Mouse (Mus musculus) midbrain, postnatal 0 days (tissue): Measurements from ENCODE around the gene Hoxb8. TPM values are rescaled to one million over a fixed set of nuclear protein-coding genes. Genes with fewer than 3 reads are reported as not detected.

Experiments
- ATAC-seq: fragments of 200-750 bp; cut with Nextera tagmentation; 2 replicates; pipeline ENCODE4 v1.8.0; 2017; ENCODE audit warnings: moderate number of reproducible peaks, mild to moderate bottlenecking, moderate TSS enrichment, moderate library complexity; ENCODE audit not compliant: low FRiP score
- DNase-seq: peaks from one replicate; pipeline ENCODE4 v3.0.0-alpha.2; 2015; ENCODE audit warnings: low spot score
- H3K27ac ChIP-seq: fragments of 300-500 bp; sonication (generic); 2 replicates; pipeline ENCODE4 v1.5.1; 2014; ENCODE audit warnings: low read depth, mild to moderate bottlenecking, low read length, mixed read lengths
- H3K27me3 ChIP-seq: fragments of 300-500 bp; sonication (generic); 2 replicates; pipeline ENCODE4 v1.6.1; 2014; ENCODE audit warnings: low read length, control low read depth, mixed read lengths; ENCODE audit not compliant: insufficient read depth
- H3K36me3 ChIP-seq: fragments of 300-500 bp; sonication (generic); 2 replicates; pipeline ENCODE4 v1.6.1; 2014; ENCODE audit warnings: low read length, control low read depth, mixed read lengths; ENCODE audit not compliant: insufficient read depth
- H3K4me1 ChIP-seq: fragments of 300-500 bp; sonication (generic); 2 replicates; pipeline ENCODE4 v1.6.1; 2014; ENCODE audit warnings: mild to moderate bottlenecking, control low read depth, antibody characterized with exemption, low read length, mixed read lengths; ENCODE audit not compliant: insufficient read depth
- H3K4me2 ChIP-seq: fragments of 300-500 bp; sonication (generic); 2 replicates; pipeline ENCODE4 v1.6.1; 2014; ENCODE audit warnings: low read depth, mild to moderate bottlenecking, low read length, mixed read lengths; ENCODE audit not compliant: poor library complexity, severe bottlenecking
- H3K4me3 ChIP-seq: fragments of 300-500 bp; sonication (generic); 2 replicates; pipeline ENCODE4 v1.5.1; 2014; ENCODE audit warnings: low read depth, mild to moderate bottlenecking, low read length, moderate library complexity
- H3K9ac ChIP-seq: fragments of 300-500 bp; sonication (generic); replicated peaks from 2 replicates; pipeline ENCODE4 v1.6.1; 2014; ENCODE audit warnings: mild to moderate bottlenecking, low read length, moderate library complexity, mixed read lengths; ENCODE audit not compliant: poor library complexity, severe bottlenecking
- H3K9me3 ChIP-seq: fragments of 300-500 bp; sonication (generic); 2 replicates; pipeline ENCODE4 v1.6.1; 2016; ENCODE audit warnings: low read length, control low read depth
- CTCF ChIP-seq: IDR thresholded peaks from 2 replicates; pipeline ENCODE4 v1.5.1; 2016; ENCODE audit warnings: antibody characterized with exemption, mild to moderate bottlenecking
- WGBS: fragments of 180-500 bp; shearing (Covaris S2); extraction: QIAGEN DNeasy Blood & Tissue Kit; methylation state at CpG from one replicate; pipeline ENCODE4 v1.1.7; 2014; 5-methylcytosine and 5-hydroxymethylcytosine counted together
- polyA plus RNA-seq: library from polyadenylated mRNA; unstranded; fragments of >200 nt; fragmentation: Nextera tagmentation; extraction: Ambion mirVana; gene quantifications from 2 replicates; pipeline ENCODE4 v1.2.1, GENCODE M21; 2015
- total RNA-seq: library from RNA; depleted of rRNA; stranded (reverse); fragments of >200 nt; gene quantifications from 2 replicates; pipeline ENCODE4 v1.2.3, GENCODE M21; 2014; rRNA removed

Hoxb8 gene
- total RNA-seq, result 3.4 TPM in 1 of 2 replicates, not detected in the other
- not detected in 2 replicates for polyA plus RNA-seq

DNA sequence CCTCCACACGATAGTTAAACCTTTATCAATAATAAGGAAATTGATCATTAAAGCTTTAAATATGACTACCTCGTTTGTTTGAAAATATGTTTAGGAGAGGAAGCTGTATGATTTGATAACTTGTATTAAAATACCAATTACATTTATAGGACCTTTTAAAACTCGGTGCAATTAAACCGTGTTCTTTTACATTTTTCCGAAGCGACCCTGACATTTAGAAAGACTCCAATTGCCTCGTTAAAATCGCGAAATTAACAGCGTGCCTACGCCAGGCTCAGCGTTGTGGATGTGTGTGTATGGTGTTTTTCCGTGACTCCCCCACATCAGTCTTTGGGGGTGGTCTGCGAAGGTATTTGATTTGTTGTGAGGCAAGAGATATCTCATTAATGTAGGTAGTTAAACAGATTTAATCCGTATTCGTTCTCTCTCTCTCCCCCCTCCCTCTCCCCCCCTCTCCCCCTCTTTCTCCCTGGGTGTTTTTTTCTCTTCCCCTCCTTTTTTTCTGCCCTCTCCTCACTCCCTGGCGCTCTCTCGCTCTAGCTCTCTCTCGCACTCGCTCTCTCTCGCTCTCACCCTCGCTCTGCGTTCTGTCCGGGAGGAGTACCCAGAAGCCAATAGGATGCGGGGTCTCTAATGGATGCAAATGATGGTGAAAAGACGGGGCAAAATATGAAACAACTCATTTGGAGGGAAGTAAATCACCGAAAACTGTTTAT, at the start of gene Hoxb8:
TSS of gene Hoxb8 (plus strand) at position 51 of the 716 bp plus-strand sequence.
- no peaks in the 10 kb centered on the region for H3K9me3 ChIP-seq
- ATAC-seq (no peak), DNase-seq (no peak)
- H3K4me2 ChIP-seq, result no peak within 1 kb of the TSS
- TF ChIP-seq CTCF, result no peak
- no peak within 1 kb of the TSS for H3K9ac ChIP-seq
- H3K36me3 ChIP-seq, result no peaks in the 10 kb centered on the region
- peaks cover 82% of the 10 kb centered on the region for H3K27me3 ChIP-seq
- H3K4me3 ChIP-seq, result no peak within 1 kb of the TSS
- WGBS, result 2% methylated on average over 27 of the region's 27 CpGs
- H3K4me1 ChIP-seq, result no peaks in the 10 kb centered on the region
- no peak within 1 kb of the TSS for H3K27ac ChIP-seq

DNA sequence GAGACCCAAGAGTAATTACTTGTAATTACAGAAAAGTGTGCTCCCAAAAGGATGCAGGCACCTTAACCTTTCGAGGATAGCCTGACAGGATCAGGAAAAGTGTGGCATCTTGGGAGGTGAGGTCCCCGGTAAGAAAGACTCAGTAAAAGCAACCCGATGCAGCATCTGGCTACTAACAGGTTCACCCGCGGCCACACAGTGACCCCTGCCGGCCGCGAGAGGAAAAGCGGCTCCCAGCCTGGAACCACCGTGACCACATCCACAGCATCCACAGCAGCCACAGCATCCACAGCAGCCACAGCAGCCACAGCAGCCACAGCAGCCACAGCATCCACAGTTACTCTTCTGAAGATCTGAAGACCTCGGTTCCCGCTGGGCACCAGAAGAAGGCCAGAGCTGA, 46.8 kb upstream of the Hoxb8 start:
- no peaks in the 10 kb centered on the region for H3K4me1 ChIP-seq
- no peak overlapping the region for H3K9ac ChIP-seq
- TF ChIP-seq CTCF, result peak; percentile 81
- DNase-seq (peak; percentile 43), ATAC-seq (no peak)
- H3K27ac ChIP-seq, result no peak overlapping the region
- WGBS, result 2% methylated on average over 12 of the region's 12 CpGs
- no peaks in the 10 kb centered on the region for H3K9me3 ChIP-seq
- peaks cover 27% of the 10 kb centered on the region for H3K27me3 ChIP-seq
- H3K4me3 ChIP-seq, result no peak overlapping the region
- H3K4me2 ChIP-seq, result no peak overlapping the region
- H3K36me3 ChIP-seq, result no peaks in the 10 kb centered on the region

DNA sequence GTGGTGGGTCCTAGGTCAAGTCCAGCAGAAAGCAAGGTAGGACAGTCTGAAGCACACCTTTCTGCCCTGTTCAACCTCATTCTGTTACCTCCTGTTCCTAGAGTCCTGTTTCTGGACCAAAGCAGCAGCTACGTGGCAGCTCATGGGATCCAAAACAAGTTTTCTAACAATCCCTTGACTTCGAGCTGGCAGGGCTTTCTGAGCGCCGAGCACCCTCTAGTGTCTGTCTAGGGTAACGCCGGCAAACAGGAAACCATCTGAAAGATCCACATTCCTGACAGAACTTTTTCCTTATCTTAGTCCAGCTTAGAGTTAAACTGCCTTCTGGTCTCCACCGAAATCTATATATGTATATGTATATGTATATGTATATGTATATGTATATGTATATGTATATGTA, 41.5 kb upstream of the Hoxb8 start:
- under 1% methylated on average over 7 of the region's 7 CpGs for WGBS
- Histone ChIP-seq H3K4me1 (no peaks in the 10 kb centered on the region), H3K4me2 (no peak overlapping the region), H3K9me3 (no peaks in the 10 kb centered on the region), H3K27me3 (peaks cover 25% of the 10 kb centered on the region), H3K36me3 (no peaks in the 10 kb centered on the region), H3K9ac (no peak overlapping the region), H3K27ac (no peak overlapping the region), H3K4me3 (no peak overlapping the region)
- TF ChIP-seq CTCF, result peak; percentile 90
- peak; percentile 63 for DNase-seq
- ATAC-seq, result no peak

DNA sequence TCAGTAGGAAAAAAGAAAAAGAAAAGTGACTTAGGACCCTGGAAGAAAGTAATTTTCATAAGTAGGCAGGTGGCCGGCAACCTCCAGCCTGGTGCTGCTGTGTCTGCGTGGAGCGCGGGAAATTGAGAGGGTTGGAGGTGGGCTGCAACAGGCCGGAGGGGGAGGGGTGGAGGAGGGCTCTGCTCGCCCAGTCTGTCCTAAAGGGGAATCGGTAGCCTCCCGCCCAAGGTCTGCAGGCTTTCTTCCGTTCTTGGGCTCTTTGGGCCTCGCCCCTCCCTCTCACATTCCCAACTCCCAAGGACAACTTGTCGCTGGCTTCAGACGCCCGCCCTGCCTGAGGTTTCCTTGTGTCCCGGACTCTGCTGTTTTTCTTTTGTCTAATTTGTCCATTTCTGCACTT, 30.8 kb upstream of the Hoxb8 start:
- no peak overlapping the region for H3K4me3 ChIP-seq
- no peaks in the 10 kb centered on the region for H3K36me3 ChIP-seq
- H3K9ac ChIP-seq, result no peak overlapping the region
- DNase-seq (no peak), ATAC-seq (no peak)
- peaks cover 81% of the 10 kb centered on the region for H3K27me3 ChIP-seq
- TF ChIP-seq CTCF, result no peak
- under 1% methylated on average over 14 of the region's 14 CpGs for WGBS
- H3K27ac ChIP-seq, result no peak overlapping the region
- H3K4me1 ChIP-seq, result no peaks in the 10 kb centered on the region
- H3K4me2 ChIP-seq, result no peak overlapping the region
- H3K9me3 ChIP-seq, result no peaks in the 10 kb centered on the region

DNA sequence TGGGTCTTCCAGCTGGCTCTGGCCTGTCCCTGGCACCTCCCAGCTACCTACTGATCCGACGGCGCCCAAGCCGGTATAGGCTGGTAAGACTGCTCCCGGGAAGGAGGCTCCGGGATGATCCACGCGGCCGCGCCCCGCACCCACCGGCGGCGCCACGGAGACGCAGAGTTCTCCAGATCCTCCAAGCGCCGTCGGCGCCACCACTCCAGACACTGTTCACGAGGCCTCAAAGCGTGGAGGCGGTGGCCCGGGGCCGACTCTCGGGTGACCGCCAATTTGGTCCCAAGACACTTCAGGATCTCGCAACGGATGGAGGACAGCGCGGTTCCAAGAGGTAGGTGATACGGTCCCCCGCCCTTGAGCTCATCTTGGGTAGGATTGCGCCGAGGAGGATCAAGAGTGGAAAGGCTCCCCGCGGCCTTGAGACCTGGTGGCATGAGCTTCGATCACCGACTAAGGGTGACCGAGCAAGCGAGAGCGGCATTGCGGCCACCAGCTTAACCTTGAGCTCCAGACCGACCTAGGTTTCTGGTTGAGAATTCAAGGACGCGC, 30.1 kb upstream of the Hoxb8 start:
- Histone ChIP-seq H3K4me2 (no peak overlapping the region), H3K9ac (no peak overlapping the region)
- ATAC-seq, result no peak

DNA sequence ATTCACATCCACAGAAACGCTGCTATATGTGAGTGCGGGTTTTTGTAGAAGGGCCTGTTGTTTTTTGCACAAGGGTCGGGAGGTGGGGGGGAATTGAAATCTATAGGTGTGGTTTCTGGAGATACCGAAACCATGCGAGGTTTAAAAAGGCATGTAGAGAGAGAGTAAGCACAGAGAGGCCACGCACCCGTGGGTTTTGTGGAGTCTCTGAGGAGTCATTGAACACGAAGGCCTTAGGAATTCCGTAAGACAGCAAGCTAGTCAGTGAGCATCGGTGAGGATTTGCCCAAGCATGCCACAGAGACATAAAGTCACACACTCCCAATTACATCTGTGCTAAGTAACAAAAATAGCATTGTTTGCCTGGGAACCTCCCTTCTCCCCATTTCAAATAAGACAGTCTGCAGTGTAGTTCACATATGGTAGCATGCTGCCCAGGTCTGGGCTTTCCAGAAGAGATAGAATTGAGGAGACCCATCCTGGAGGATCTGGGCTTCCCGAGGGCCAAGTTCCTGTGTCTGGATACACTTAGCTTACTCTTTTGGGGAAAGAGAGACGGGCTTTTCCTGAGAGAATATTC, 29.1 kb upstream of the Hoxb8 start:
- Histone ChIP-seq H3K9me3 (no peaks in the 10 kb centered on the region), H3K4me3 (no peak overlapping the region), H3K36me3 (no peaks in the 10 kb centered on the region), H3K9ac (no peak overlapping the region), H3K27me3 (peaks cover 84% of the 10 kb centered on the region), H3K27ac (no peak overlapping the region), H3K4me2 (no peak overlapping the region), H3K4me1 (no peaks in the 10 kb centered on the region)
- no peak for TF ChIP-seq CTCF
- ATAC-seq, result no peak
- 5% methylated on average over 12 of the region's 12 CpGs for WGBS
- no peak for DNase-seq

More for the DNA sequence above, 30.1 kb upstream of the Hoxb8 start:
- Histone ChIP-seq H3K36me3 (no peaks in the 10 kb centered on the region), H3K4me1 (no peaks in the 10 kb centered on the region), H3K27ac (no peak overlapping the region), H3K27me3 (peaks cover 83% of the 10 kb centered on the region), H3K9me3 (no peaks in the 10 kb centered on the region), H3K4me3 (no peak overlapping the region)
- TF ChIP-seq CTCF, result no peak
- no peak for DNase-seq
- 2% methylated on average over 46 of the region's 46 CpGs for WGBS
